Mouse (Mus musculus): ENCODE data around the gene Garem2. TPM values are rescaled to one million over a fixed set of nuclear protein-coding genes. Genes with fewer than 3 reads are reported as not detected.

Garem2 gene
- polyA plus RNA-seq, 1 experiment = 0.10 TPM

- no peak for DNase-seq (ENCODE audit: low spot score)
Observed at GRCm38 (mm10) chr5:30111771-30112170, 6.8 kb downstream of the Garem2 start.

GRCm38 (mm10) chr5:30112533-30113068, 7.6 kb downstream of the Garem2 start:
- no peak for DNase-seq (ENCODE audit: low spot score)

GRCm38 (mm10) chr5:30113881-30114760, 9.2 kb downstream of the Garem2 start:
- DNase-seq (ENCODE audit: low spot score) = peak; percentile 44

GRCm38 (mm10) chr5:30114761-30115140, 9.8 kb downstream of the Garem2 start:
- DNase-seq (ENCODE audit: low spot score) = no peak

GRCm38 (mm10) chr5:30115718-30116117, 10.8 kb downstream of the Garem2 start:
- DNase-seq (ENCODE audit: low spot score) = no peak

GRCm38 (mm10) chr5:30118018-30118417, 13.1 kb downstream of the Garem2 start:
- DNase-seq (ENCODE audit: low spot score) = no peak

- DNase-seq (ENCODE audit: low spot score) = no peak
Observed at GRCm38 (mm10) chr5:30119163-30119562, 14.2 kb downstream of the Garem2 start.

GRCm38 (mm10) chr5:30120106-30120505, 15.1 kb downstream of the Garem2 start:
- no peak for DNase-seq (ENCODE audit: low spot score)

- DNase-seq (ENCODE audit: low spot score) = no peak
Observed at GRCm38 (mm10) chr5:30122481-30122880, 17.5 kb downstream of the Garem2 start.

- no peak for DNase-seq (ENCODE audit: low spot score)
Observed at GRCm38 (mm10) chr5:30125587-30125986, 20.6 kb downstream of the Garem2 start.

GRCm38 (mm10) chr5:30126756-30127155, 21.8 kb downstream of the Garem2 start:
- no peak for DNase-seq (ENCODE audit: low spot score)

- DNase-seq (ENCODE audit: low spot score) = no peak
Observed at GRCm38 (mm10) chr5:30127921-30128597, 23.1 kb downstream of the Garem2 start.

- no peak for DNase-seq (ENCODE audit: low spot score)
Observed at GRCm38 (mm10) chr5:30128680-30129079, 23.7 kb downstream of the Garem2 start.

- no peak for DNase-seq (ENCODE audit: low spot score)
Observed at GRCm38 (mm10) chr5:30131246-30131645, 26.3 kb downstream of the Garem2 start.

GRCm38 (mm10) chr5:30132173-30132572, 27.2 kb downstream of the Garem2 start:
- no peak for DNase-seq (ENCODE audit: low spot score)

- DNase-seq (ENCODE audit: low spot score) = no peak
Observed at GRCm38 (mm10) chr5:30135711-30136231, 30.8 kb downstream of the Garem2 start.

GRCm38 (mm10) chr5:30137271-30137670, 32.3 kb downstream of the Garem2 start:
- DNase-seq (ENCODE audit: low spot score) = no peak

GRCm38 (mm10) chr5:30138193-30138592, 33.2 kb downstream of the Garem2 start:
- no peak for DNase-seq (ENCODE audit: low spot score)

GRCm38 (mm10) chr5:30146526-30146925, 41.6 kb downstream of the Garem2 start:
- no peak for DNase-seq (ENCODE audit: low spot score)

- no peak for DNase-seq (ENCODE audit: low spot score)
Observed at GRCm38 (mm10) chr5:30148133-30148920, 43.4 kb downstream of the Garem2 start.

GRCm38 (mm10) chr5:30152007-30152406, 47.0 kb downstream of the Garem2 start:
- no peak for DNase-seq (ENCODE audit: low spot score)

- no peak for DNase-seq (ENCODE audit: low spot score)
Observed at GRCm38 (mm10) chr5:30152413-30152812, 47.5 kb downstream of the Garem2 start.

Data from urinary bladder, adult 2 months (tissue).